Mouse (Mus musculus): ENCODE data around the gene Kcnn3.

Gene Kcnn3

DNA sequence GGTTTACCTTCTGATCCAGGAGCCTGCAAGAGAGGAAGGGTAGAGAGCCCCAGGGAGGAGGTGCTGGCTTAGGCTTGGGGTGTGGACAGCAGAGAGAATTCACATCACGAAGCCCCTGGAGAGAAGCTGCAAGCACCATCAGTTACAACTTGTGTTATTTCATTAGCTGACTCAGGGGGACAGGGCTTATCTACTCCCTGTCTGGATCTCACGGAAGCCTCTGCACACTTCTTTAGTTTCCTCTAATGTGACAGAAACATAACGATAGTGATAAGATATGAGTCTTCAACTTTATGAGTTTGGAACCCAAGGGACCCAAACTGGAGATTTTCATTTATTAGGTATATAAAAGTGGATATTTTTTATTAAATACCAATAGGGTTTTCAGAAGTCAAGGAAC, 50.4 kb downstream of the Kcnn3 start:
- DNase-seq: no peak

DNA sequence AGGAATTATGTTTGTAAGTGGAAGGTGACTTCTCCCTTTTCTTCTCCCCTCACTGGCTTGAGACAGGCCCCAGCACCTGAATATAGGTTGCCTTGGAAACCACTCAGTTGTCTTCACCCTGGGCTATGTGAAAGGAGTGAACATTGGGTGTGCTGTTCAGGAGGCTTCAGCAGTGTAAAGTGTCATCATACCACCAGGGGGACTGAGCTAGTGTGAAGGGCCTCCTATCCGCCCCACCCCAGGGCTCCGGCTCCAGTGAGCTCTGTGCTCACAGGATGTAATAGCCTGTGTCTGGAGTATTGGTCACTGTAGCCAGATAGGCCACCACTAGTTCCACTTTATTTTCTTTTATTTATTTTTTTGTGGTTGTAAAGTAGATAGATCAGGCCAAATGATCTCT, 54.3 kb downstream of the Kcnn3 start:
- no peak for DNase-seq

DNA sequence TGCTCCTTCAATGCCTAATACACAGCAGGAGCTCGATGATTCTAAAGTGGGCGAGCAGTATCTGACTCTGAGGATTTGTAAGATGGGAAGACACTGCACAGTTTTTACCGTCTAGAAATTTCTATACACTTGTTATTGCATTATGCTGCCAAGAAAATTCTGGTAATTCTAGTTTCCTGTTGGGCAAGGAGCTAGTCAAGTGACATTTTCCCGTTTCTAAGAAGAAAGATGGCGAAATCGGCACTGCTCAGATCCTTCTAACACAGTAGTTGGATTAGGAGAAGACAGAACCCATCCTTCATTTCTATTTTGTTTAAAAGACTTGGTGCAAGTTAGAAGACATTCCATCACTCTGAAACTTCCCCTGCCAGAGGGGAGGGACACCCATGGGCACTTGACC, 56.4 kb downstream of the Kcnn3 start:
- DNase-seq: no peak

DNA sequence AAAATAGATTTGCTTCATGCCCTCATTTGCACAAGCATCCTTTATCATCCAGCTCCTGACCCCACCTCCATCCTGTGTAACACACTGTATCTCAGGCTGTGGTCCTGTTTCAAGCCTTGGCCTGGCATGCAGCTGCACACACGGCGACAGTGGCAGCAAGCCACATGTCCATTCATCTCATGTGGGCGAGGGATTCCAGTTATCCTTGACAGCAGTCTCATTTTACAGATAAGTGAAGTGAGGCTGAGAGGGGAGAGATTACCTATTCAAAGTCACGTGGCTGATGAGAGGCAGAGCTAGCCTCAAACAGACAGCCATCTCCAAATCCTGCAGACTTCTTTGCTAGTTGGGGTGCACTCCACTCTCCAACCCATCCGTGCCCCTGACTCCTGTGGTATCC, 57.2 kb downstream of the Kcnn3 start:
- no peak for DNase-seq

DNA sequence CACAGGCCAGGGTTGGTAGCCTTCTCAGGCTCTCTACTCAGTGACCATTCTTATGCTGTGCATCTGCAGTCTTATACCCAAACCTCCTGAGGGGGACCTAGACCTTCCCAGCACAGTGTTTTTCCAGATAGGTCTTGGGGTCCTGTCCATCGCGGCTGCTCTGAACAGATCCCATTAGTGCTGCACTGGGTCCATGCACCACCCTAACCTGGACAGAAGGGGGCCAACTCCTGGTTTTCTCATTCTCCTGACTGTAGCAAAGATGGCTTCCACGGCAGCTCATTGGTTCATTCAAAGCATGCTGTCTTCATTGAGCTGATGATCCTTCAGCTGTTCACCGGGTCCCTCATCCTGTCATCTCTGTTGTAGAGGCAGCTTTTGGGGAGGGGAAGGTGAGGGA, 58.1 kb downstream of the Kcnn3 start:
- DNase-seq: no peak

DNA sequence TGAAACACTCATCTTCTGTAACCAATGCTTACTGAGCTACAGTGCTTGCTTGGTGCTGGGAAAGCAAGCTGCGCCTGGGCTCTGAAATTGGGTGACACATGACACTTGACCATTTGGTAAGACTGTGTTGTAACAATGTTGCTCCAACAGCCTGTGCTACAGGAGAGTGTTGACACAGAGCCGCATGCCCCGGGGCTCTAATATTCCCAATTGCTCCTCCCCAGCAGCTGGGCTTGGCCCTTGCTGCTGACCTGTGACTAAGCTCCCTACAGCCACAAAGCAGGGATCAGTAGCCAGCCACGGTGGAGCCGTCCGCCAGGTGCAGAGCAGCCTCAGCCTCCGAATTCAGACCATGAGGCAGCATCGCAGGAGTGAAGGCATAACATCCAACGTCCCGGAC, 58.8 kb downstream of the Kcnn3 start:
- DNase-seq: no peak

DNA sequence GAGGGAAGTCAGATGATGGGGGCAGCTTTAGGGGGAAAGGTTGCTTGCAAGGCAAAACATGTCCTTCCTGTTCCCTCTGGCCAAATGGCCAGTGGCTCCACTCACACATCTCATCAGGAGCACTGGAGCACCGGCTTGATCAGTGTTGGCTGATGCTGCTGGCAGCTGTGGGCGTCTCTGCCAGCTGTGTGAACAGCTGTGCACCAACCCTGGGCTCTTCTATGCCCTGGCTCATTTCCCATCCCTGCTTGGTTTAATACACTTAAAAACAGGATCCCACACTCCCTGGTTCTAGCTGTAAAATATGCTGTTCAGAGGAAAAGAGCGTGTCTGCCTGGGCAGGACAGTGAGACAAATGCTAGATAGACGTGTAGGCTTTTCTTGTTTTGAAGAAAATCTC, 64.3 kb downstream of the Kcnn3 start:
- DNase-seq: no peak

DNA sequence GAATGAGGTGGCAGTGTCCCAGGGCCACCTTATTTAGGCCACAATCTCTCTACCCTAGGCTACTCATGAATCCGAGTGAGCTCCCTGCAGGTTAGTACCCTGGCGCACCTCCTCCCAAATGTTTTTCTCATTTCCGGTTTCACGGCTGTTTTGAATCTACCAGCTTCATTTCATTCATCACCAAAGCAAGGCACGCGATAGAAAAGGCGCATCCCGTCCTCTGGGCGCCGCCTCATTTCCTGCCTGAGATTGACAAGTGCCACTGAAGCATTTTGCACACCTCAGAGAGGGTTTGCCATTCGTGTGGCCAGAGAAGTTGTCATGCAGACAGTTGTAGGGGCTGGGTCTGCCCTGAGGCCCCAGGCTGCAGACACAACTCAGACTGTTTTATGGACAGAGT, 68.5 kb downstream of the Kcnn3 start:
- no peak for DNase-seq

DNA sequence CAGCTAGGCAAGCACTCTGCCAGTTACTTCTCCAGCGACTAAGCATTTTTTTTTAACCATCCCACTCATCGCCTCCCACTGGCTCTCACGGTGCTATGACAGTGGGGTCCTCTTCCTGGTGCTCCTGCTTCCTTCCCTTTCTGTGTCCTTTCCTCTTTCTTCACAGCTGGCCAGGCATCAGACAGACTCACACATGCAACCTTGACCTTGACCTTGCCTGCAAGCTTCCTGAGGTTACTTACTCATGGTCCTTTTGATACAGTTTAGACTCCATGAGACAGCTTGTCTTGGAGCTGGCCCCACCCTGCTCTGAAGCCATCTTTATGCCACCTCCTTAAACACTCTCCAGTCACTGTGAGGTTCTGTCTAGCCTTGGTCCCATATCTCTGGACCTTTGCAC, 69.4 kb downstream of the Kcnn3 start:
- no peak for DNase-seq

DNA sequence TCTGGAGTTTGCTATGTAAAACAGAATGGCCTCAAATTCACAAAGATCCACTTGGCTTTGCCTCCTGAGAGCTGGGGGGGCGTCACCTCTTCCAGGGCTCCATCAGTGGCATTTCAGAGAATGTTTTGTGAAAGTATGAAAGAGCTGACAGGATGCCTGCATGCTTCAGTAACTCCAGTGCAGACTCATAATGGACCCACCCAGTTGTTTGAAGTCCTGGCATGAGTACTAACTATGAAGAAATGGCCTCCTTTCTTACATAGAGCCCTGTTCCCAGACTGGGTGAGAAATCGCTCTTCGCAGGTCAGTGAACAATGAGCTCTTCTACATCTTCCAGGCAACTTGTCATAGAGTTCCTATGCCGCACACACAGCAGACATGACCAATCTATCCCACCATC, 70.4 kb downstream of the Kcnn3 start:
- DNase-seq: no peak

DNA sequence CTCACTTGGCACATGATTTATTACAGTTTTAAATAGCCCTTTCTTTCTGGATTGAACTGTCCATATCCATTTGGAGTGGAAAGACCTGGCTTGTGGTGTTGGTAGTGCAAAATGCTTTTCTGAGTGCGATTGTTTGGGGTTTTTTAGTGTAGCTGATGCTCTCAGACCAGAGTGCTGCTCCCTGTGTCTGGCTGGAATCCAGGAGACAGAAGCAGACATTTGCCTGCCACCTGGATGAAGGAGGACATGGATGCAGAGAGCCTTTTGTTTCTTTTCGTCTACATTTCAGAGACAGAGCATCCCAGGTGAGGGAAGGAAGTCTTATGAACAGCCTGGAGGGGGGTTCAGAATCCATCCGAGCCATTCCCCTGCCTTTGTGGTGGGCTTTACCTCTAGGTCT, 71.5 kb downstream of the Kcnn3 start:
- no peak for DNase-seq

DNA sequence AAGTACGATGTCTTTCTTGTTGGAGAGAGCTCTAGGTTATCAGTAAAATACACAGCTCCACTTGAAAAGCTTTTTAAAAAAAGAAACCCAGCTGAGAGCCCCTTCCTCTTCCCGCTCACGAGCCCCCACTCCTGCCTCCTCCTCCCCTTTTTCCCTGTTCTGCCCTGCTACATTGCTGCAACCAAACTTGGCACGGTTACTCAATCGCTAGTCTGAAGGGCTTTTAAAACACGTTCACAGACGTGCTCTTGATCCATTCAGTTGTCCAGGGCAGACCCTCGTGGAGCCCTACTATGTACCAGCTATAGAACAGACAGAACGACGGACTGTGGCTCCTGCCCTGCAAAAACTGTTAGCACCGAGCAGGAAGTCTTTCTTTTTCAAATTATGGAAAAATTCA, 72.8 kb downstream of the Kcnn3 start:
- no peak for DNase-seq

DNA sequence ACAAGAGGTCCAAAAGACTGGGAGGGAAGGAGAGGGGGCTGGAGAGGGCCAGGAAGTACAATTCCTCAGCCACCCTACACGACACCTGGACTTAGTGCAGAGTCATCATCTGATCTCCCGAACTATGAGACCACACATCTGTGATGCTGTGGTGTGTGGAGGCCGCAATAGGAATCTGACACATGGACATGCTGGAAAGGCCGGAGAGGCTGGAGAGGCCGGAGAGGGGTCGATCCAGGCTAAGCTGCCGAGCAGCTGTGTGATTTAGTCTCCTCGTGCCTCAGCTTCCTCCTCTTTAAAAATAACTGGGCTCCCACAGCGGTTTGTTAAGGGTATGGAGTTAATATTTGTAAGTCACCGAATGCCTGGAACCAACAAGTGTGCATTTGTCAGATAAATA, 73.6 kb downstream of the Kcnn3 start:
- no peak for DNase-seq

DNA sequence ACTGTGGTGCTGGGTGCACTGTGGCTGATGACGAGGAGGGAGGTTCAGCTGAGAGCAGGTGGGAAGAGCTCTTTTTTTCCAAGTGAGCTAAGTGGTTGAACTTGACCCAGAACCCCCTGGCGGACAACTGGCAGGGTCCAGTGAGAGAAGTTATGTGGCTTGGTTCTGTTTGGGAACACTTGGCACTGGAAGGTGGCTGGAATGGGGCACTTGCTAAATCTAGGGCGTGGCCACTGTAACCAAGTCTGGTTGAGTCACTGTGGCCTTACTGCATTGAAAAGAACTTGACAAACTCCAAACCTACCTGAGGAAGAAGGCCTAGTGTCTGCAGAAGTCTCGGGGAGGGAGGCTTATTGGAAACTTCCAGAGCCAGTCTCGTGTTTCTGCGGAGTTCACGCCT, 78.4 kb downstream of the Kcnn3 start:
- no peak for DNase-seq

DNA sequence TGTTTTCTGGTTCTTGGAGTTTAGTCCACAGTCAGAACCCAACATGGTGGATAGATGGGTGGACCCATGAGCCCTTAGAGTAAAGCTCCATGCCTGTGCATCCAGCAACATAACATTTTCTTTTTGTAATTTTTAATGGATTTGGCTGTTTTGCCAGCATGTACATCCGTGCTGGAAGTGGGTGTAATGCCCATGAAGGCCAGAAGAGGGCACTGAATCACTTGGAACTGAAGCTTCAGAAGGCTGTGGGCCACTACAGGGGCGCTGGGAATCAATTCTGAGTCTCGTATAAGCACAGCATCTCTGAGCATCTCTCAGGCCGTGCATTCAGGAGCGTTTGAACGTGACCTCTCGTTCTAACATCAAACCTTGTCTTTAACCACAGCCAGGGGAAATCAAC, 79.0 kb downstream of the Kcnn3 start:
- DNase-seq: no peak

DNA sequence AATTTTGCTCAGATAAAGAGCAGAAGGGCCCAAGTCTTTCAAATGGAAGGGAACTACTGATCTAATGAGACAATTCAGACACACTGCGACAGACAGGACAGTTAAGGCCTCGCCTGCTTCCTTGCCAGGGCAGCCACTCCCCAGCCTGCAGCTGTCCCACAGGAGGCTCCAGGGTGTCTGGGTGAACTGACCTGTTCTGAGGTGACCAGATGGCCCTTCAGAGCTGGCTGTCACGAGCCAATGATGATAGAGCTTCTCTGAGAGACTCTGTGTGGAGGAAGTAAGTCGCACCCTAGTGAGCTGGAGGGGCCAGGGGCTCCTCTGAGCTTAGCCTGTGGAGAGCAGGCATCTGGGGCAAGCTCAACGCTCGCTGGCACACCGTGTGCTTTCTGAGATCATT, 81.1 kb downstream of the Kcnn3 start:
- DNase-seq: no peak

DNA sequence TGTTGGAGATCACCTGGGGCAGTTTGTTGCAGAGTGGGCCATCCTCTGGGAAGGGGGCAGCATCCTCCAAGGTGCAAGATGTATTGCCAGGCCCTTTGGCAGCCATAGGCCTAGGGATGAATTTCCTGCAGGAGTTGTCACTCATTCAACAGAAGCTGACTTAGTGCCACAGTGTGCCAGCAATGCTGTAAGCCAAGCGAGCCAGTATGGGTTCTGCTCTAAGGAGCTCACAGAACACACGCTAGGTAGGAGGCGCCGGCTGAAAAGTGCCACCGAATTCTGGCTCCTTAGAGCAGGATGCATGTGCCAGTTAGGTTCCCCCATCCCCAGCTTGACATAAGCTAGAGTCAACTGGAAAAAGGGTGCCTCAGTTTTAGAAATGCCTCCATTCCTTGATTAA, 83.3 kb downstream of the Kcnn3 start:
- DNase-seq: no peak

DNA sequence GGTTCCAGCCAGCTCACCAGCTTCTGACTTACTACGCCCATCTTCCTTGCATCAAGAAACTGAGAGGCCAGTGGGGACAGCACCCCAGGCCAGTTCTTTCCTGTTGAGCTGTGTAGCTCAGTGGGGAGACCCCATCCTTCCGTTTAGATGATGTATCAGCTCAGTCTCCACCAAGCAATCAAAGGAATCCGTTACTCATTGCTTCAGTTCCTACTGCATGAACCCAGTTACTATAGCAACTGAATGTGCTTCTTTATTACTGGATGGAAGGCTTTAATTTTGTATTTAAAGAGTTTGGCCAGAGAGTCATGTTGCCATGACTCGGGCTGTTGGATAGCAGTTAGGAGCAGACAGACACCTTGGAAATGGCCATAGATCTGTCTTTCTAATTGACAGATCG, 85.3 kb downstream of the Kcnn3 start:
- no peak for DNase-seq

DNA sequence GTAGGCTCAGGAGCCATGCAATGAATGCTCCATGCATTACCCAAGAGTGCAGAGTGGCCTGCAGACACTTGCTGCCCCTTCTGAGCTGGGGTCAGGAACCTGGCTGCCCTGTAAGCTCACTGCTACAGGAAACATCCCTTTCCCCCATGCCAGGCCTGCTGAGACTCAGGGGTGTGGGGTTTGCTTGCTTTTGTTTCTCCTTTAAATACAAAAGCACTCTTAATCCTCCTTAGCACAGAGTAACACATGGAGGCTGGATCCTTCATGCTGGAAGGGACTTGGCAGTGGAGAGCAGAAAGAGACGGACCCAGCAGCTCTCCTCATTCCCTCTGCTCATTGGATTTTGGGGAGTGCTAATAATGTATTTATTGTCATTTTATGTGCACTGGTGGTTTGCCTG, 87.4 kb downstream of the Kcnn3 start:
- no peak for DNase-seq

DNA sequence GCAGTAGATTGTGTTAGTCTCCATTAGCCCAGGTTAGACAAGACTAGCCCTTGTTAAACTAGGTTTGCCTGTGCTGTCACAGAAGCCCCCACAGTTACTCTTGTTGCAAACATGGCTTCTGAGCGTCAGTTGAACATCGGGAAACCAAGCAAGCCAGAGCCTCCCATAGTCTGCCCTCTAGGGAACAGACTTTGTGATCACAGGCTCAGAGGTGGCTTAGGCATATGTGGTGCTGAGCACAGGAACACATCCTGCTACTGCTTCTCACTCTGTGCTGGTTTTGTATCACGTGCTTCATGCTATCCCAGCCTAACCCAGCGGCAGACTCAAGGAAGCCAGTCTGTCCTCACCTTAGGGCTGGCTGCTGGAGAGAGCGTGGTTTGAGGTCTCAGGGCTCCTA, 92.1 kb downstream of the Kcnn3 start:
- DNase-seq: no peak

DNA sequence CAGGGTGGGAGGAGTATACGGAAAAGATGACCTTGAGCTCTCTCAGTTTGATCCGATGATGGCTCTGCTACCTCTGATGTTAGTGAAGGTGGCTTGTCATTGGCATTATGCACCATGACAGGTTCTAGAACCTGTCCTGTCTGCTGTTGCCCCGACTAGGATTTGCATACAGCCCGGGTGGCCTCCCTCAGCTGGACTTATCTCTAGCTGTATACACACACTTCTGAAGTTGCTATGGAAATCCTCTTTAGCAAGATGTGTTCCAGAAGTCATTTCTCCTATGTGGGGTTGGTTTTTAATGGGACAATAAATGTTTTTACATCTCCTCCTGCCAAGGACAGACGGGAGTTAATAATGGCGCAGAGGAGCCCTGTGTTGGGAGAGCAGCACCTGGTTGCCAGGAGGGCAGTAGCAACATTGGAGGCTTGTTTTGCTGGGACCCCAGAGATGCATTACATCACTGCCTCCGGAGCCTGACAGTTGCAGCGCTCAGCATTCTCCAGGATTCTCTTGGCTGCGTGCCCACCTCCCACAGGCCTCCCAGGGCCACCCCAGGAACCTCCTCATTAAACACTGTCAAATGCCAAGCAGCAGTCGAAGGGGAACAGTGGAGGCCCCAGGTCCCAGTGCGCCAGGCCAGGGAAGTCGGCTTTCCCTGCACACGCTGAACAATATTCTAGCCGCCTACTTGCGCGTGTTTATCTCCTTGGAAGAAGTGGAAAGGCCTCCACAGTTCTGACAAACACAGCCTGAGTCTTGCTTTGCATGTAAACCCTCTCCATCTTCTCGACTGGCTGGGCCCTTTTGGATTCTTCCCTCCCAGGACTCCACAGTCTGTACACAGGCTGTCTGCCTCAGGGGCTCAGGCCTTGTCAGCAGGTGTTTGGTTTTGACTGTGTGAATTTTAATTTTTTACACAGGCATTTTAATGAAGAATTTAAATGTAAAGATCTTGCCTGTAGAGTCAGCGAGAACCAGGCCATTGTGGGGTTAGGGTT, 93.9 kb downstream of the Kcnn3 start:
- DNase-seq: peak; percentile 77

DNA sequence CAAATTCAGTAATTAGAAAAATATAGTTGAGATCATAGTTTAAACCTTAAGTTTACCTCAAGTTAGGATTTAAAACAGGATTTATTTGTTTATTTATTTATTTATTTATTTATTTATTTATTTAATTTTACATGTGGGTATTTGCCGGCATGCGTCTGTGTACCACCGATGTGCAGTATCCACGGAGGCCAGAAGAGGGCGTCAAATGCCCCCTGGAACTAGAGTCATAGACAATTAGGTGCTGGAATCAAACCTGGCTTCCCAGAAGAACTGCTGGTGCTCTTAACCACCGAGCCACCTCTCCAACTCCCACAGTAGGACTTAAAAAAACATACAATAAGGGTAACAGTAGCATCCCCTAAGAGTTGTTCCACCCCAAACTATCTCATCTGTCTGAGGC, 96.9 kb downstream of the Kcnn3 start:
- no peak for DNase-seq

DNA sequence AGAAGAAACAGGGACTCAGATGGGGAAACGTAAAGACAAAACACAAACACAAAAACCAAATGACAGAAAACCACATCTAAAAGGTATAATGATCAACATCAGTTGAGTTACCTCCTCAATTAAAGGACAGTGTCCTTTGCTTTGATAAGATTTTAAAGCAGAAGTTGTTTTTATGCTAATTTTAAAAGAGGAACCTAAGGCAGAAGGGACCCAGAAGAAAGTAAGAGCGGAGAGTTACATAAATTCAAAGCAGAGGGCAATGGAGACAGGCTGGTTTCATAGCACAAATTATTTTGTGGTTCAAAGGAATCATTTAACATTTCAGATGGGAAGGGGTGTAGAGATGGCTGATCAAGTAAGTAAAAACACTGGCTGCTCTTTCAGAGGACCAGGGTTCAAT, 97.4 kb downstream of the Kcnn3 start:
- DNase-seq: no peak

DNA sequence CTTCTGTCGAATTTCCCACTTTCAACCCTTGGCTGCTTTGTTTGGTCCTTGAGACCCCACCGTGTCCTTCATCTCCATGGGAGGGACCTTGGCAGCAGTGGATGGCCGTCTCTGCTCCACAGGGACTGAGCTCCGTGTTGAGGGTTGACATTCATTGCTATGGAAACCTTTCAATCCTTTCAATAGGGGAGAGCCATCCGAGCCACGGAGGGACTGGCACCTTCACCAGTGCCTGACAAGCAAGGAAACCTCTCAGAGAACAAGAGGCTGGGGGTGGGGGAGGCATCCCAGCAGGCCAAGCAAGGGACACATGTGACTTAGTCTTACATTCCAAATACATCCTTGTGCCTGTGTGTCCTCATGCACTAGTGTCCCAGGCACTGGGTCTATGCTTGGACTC, 102.9 kb downstream of the Kcnn3 start:
- DNase-seq: no peak

DNA sequence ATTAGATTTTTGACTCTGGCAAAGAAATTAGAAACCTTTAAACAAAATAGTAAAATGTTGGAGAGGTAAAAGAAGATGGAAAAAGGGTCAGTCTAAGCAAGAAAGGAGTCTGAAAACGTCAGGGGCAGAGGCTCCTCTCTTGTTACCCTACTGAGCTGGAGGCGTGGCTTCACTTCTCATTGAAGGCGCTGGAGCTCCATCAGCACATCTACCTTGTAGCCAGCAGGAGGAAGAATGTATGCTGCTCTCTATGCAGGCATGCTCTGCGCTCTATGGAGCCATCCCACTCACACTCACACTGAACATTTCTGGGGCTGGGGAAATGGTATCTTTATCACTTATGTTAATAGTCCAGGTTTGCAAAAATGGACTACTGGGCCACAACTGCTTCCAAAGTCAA, 103.6 kb downstream of the Kcnn3 start:
- no peak for DNase-seq
